Mouse (Mus musculus) lung, postnatal 0 days (tissue): ENCODE measurements around the gene Rc3h1.

Experiments used
- CTCF ChIP-seq: IDR thresholded peaks from 2 replicates; pipeline ENCODE4 v1.5.1; 2016; ENCODE audit warnings: antibody characterized with exemption, mild to moderate bottlenecking
- EP300 ChIP-seq: IDR thresholded peaks from 2 replicates; pipeline ENCODE4 v1.6.1; 2016; ENCODE audit warnings: antibody characterized with exemption, mild to moderate bottlenecking, control low read depth

GRCm38 (mm10) chr1:160874757-160875156 lies 31.5 kb upstream of the Rc3h1 start:
- no peak for TF ChIP-seq EP300
- no peak for TF ChIP-seq CTCF
